Mouse (Mus musculus): ENCODE data around the gene Prrx1. TPM values are rescaled to one million over a fixed set of nuclear protein-coding genes. Genes with fewer than 3 reads are reported as not detected.

The Prrx1 gene
- polyA plus RNA-seq, 1 experiment from 2014 or later: 3.9 TPM

- H3K4me2 ChIP-seq (ENCODE audit: low read length): no peak overlapping the region
- ATAC-seq: no peak
- no peak overlapping the region for H3K27ac ChIP-seq (ENCODE audit: low read depth, low read length)
- H3K9ac ChIP-seq (ENCODE audit: low read depth, low read length): no peak overlapping the region
- no peak overlapping the region for H3K4me3 ChIP-seq (ENCODE audit: low read length)
- no peaks in the 10 kb centered on the region for H3K36me3 ChIP-seq (ENCODE audit: control insufficient read depth, insufficient read depth, low read length)
- no peaks in the 10 kb centered on the region for H3K4me1 ChIP-seq (ENCODE audit: control insufficient read depth, insufficient read depth, low read depth, low read length)
- H3K9me3 ChIP-seq (ENCODE audit: control insufficient read depth, low read length): no peaks in the 10 kb centered on the region
- 79% methylated on average over 4 of the region's 4 CpGs for WGBS
- no peaks in the 10 kb centered on the region for H3K27me3 ChIP-seq (replicated peaks; ENCODE audit: control insufficient read depth, insufficient read depth, low read length)
Measured at GRCm38 (mm10) chr1:163252796-163253195, 60.7 kb downstream of the Prrx1 start.

- H3K4me3 ChIP-seq (ENCODE audit: low read length): no peak overlapping the region
- H3K27me3 ChIP-seq (replicated peaks; ENCODE audit: control insufficient read depth, insufficient read depth, low read length): no peaks in the 10 kb centered on the region
- no peak overlapping the region for H3K4me2 ChIP-seq (ENCODE audit: low read length)
- 56% methylated on average over 5 of the region's 5 CpGs for WGBS
- no peaks in the 10 kb centered on the region for H3K4me1 ChIP-seq (ENCODE audit: control insufficient read depth, insufficient read depth, low read depth, low read length)
- no peaks in the 10 kb centered on the region for H3K9me3 ChIP-seq (ENCODE audit: control insufficient read depth, low read length)
- H3K9ac ChIP-seq (ENCODE audit: low read depth, low read length): no peak overlapping the region
- peak; percentile 45; the same call in 1 of the 2 replicates for ATAC-seq
- no peaks in the 10 kb centered on the region for H3K36me3 ChIP-seq (ENCODE audit: control insufficient read depth, insufficient read depth, low read length)
- no peak overlapping the region for H3K27ac ChIP-seq (ENCODE audit: low read depth, low read length)
Measured at GRCm38 (mm10) chr1:163252331-163252730, 61.2 kb downstream of the Prrx1 start.

- Histone ChIP-seq H3K27me3 (replicated peaks; ENCODE audit: control insufficient read depth, insufficient read depth, low read length) (no peaks in the 10 kb centered on the region), H3K9ac (ENCODE audit: low read depth, low read length) (no peak overlapping the region), H3K4me2 (ENCODE audit: low read length) (no peak overlapping the region), H3K4me3 (ENCODE audit: low read length) (no peak overlapping the region), H3K9me3 (ENCODE audit: control insufficient read depth, low read length) (no peaks in the 10 kb centered on the region), H3K27ac (ENCODE audit: low read depth, low read length) (no peak overlapping the region), H3K4me1 (ENCODE audit: control insufficient read depth, insufficient read depth, low read depth, low read length) (no peaks in the 10 kb centered on the region), H3K36me3 (ENCODE audit: control insufficient read depth, insufficient read depth, low read length) (no peaks in the 10 kb centered on the region)
- WGBS: 89% methylated on average over 1 of the region's 1 CpGs
- ATAC-seq: no peak
Measured at GRCm38 (mm10) chr1:163251766-163252165, 61.7 kb downstream of the Prrx1 start.

GRCm38 (mm10) chr1:163238950-163239349, 74.6 kb downstream of the Prrx1 start:
- WGBS: 76% methylated on average over 4 of the region's 4 CpGs
- no peaks in the 10 kb centered on the region for H3K4me1 ChIP-seq (ENCODE audit: control insufficient read depth, insufficient read depth, low read depth, low read length)
- H3K9ac ChIP-seq (ENCODE audit: low read depth, low read length): no peak overlapping the region
- no peak overlapping the region for H3K4me3 ChIP-seq (ENCODE audit: low read length)
- ATAC-seq: no peak
- H3K36me3 ChIP-seq (ENCODE audit: control insufficient read depth, insufficient read depth, low read length): no peaks in the 10 kb centered on the region
- no peak overlapping the region for H3K4me2 ChIP-seq (ENCODE audit: low read length)
- no peaks in the 10 kb centered on the region for H3K27me3 ChIP-seq (replicated peaks; ENCODE audit: control insufficient read depth, insufficient read depth, low read length)
- H3K27ac ChIP-seq (ENCODE audit: low read depth, low read length): no peak overlapping the region
- H3K9me3 ChIP-seq (ENCODE audit: control insufficient read depth, low read length): no peaks in the 10 kb centered on the region

- H3K4me1 ChIP-seq (ENCODE audit: control insufficient read depth, insufficient read depth, low read depth, low read length): no peaks in the 10 kb centered on the region
- H3K27ac ChIP-seq (ENCODE audit: low read depth, low read length): no peak overlapping the region
- H3K27me3 ChIP-seq (replicated peaks; ENCODE audit: control insufficient read depth, insufficient read depth, low read length): no peaks in the 10 kb centered on the region
- H3K9ac ChIP-seq (ENCODE audit: low read depth, low read length): no peak overlapping the region
- H3K9me3 ChIP-seq (ENCODE audit: control insufficient read depth, low read length): no peaks in the 10 kb centered on the region
- H3K4me2 ChIP-seq (ENCODE audit: low read length): no peak overlapping the region
- no peak for ATAC-seq
- WGBS: 83% methylated on average over 3 of the region's 3 CpGs
- no peak overlapping the region for H3K4me3 ChIP-seq (ENCODE audit: low read length)
- no peaks in the 10 kb centered on the region for H3K36me3 ChIP-seq (ENCODE audit: control insufficient read depth, insufficient read depth, low read length)
Measured at GRCm38 (mm10) chr1:163231230-163231629, 82.3 kb downstream of the Prrx1 start.

- no peaks in the 10 kb centered on the region for H3K9me3 ChIP-seq (ENCODE audit: control insufficient read depth, low read length)
- H3K36me3 ChIP-seq (ENCODE audit: control insufficient read depth, insufficient read depth, low read length): no peaks in the 10 kb centered on the region
- no peak overlapping the region for H3K27ac ChIP-seq (ENCODE audit: low read depth, low read length)
- H3K4me3 ChIP-seq (ENCODE audit: low read length): no peak overlapping the region
- no peak for ATAC-seq
- no peak overlapping the region for H3K4me2 ChIP-seq (ENCODE audit: low read length)
- H3K9ac ChIP-seq (ENCODE audit: low read depth, low read length): no peak overlapping the region
- 84% methylated on average over 4 of the region's 4 CpGs for WGBS
- H3K27me3 ChIP-seq (replicated peaks; ENCODE audit: control insufficient read depth, insufficient read depth, low read length): no peaks in the 10 kb centered on the region
- no peaks in the 10 kb centered on the region for H3K4me1 ChIP-seq (ENCODE audit: control insufficient read depth, insufficient read depth, low read depth, low read length)
Measured at GRCm38 (mm10) chr1:163226271-163226670, 87.2 kb downstream of the Prrx1 start.

GRCm38 (mm10) chr1:163221767-163222166, 91.7 kb downstream of the Prrx1 start:
- peak; percentile 58 for ATAC-seq
- Histone ChIP-seq H3K9me3 (ENCODE audit: control insufficient read depth, low read length) (no peaks in the 10 kb centered on the region), H3K27me3 (replicated peaks; ENCODE audit: control insufficient read depth, insufficient read depth, low read length) (no peaks in the 10 kb centered on the region), H3K9ac (ENCODE audit: low read depth, low read length) (no peak overlapping the region), H3K36me3 (ENCODE audit: control insufficient read depth, insufficient read depth, low read length) (no peaks in the 10 kb centered on the region), H3K4me3 (ENCODE audit: low read length) (no peak overlapping the region), H3K27ac (ENCODE audit: low read depth, low read length) (no peak overlapping the region), H3K4me2 (ENCODE audit: low read length) (no peak overlapping the region), H3K4me1 (ENCODE audit: control insufficient read depth, insufficient read depth, low read depth, low read length) (no peaks in the 10 kb centered on the region)
- WGBS: 63% methylated on average over 1 of the region's 1 CpGs

- Histone ChIP-seq H3K4me2 (ENCODE audit: low read length) (no peak overlapping the region), H3K36me3 (ENCODE audit: control insufficient read depth, insufficient read depth, low read length) (no peaks in the 10 kb centered on the region), H3K4me1 (ENCODE audit: control insufficient read depth, insufficient read depth, low read depth, low read length) (no peaks in the 10 kb centered on the region), H3K9ac (ENCODE audit: low read depth, low read length) (no peak overlapping the region), H3K27me3 (replicated peaks; ENCODE audit: control insufficient read depth, insufficient read depth, low read length) (no peaks in the 10 kb centered on the region), H3K27ac (ENCODE audit: low read depth, low read length) (no peak overlapping the region), H3K9me3 (ENCODE audit: control insufficient read depth, low read length) (no peaks in the 10 kb centered on the region), H3K4me3 (ENCODE audit: low read length) (no peak overlapping the region)
- 73% methylated on average over 14 of the region's 14 CpGs for WGBS
- ATAC-seq: no peak
Measured at GRCm38 (mm10) chr1:163208919-163209867, 104.3 kb downstream of the Prrx1 start.

- no peak overlapping the region for H3K9ac ChIP-seq (ENCODE audit: low read depth, low read length)
- no peaks in the 10 kb centered on the region for H3K9me3 ChIP-seq (ENCODE audit: control insufficient read depth, low read length)
- 67% methylated on average over 2 of the region's 2 CpGs for WGBS
- no peaks in the 10 kb centered on the region for H3K36me3 ChIP-seq (ENCODE audit: control insufficient read depth, insufficient read depth, low read length)
- H3K27me3 ChIP-seq (replicated peaks; ENCODE audit: control insufficient read depth, insufficient read depth, low read length): no peaks in the 10 kb centered on the region
- no peak for ATAC-seq
- H3K27ac ChIP-seq (ENCODE audit: low read depth, low read length): no peak overlapping the region
- no peak overlapping the region for H3K4me2 ChIP-seq (ENCODE audit: low read length)
- H3K4me1 ChIP-seq (ENCODE audit: control insufficient read depth, insufficient read depth, low read depth, low read length): no peaks in the 10 kb centered on the region
- H3K4me3 ChIP-seq (ENCODE audit: low read length): no peak overlapping the region
Measured at GRCm38 (mm10) chr1:163198767-163199166, 114.7 kb downstream of the Prrx1 start.

All from hindbrain, embryonic 16.5 days (tissue).